Mouse (Mus musculus): ENCODE data around the gene Map3k4. TPM values are rescaled to one million over a fixed set of nuclear protein-coding genes. Genes with fewer than 3 reads are reported as not detected.

Map3k4 gene
- polyA plus RNA-seq, 1 experiment from 2014 or later = 49.1 TPM

GRCm38 (mm10) chr17:12327847-12328518, 9.4 kb upstream of the Map3k4 start:
- no peaks in the 10 kb centered on the region for H3K9me3 ChIP-seq
- H3K4me3 ChIP-seq = no peak overlapping the region
- peak; percentile 19 for DNase-seq (ENCODE audit: low spot score)
- H3K4me1 ChIP-seq = peaks cover 10% of the 10 kb centered on the region
- H3K27me3 ChIP-seq (replicated peaks; ENCODE audit: low read depth, poor library complexity, severe bottlenecking) = no peaks in the 10 kb centered on the region
- H3K27ac ChIP-seq (replicated peaks) = no peak overlapping the region
- H3K36me3 ChIP-seq (replicated peaks) = no peaks in the 10 kb centered on the region
- 53% methylated on average over 14 of the region's 14 CpGs for WGBS

DNA sequence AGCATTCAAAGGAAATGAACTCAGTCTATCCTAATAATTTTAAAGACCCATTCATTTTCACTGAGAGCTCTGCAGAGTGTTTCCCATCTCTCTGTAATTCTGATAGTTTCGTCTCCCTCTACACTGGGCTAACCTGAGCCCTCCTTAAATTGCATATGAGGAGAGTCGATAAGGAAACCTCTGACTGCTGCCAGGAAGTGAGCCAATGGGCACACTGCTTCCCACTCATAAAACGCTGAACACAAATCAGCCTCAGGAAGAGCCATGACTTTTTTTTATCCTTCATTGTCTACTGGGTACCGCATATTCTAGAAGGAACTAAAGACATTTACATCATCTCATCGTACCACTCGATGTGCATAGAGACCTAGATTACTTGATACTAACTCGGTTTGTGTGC, 1.2 kb upstream of the Map3k4 start:
- Histone ChIP-seq H3K36me3 (replicated peaks) (no peaks in the 10 kb centered on the region), H3K27me3 (replicated peaks; ENCODE audit: low read depth, poor library complexity, severe bottlenecking) (no peaks in the 10 kb centered on the region), H3K4me1 (peaks cover 28% of the 10 kb centered on the region), H3K9me3 (no peaks in the 10 kb centered on the region), H3K27ac (replicated peaks) (no peak overlapping the region), H3K4me3 (no peak overlapping the region)
- DNase-seq (ENCODE audit: low spot score) = no peak
- 88% methylated on average over 7 of the region's 7 CpGs for WGBS

DNA sequence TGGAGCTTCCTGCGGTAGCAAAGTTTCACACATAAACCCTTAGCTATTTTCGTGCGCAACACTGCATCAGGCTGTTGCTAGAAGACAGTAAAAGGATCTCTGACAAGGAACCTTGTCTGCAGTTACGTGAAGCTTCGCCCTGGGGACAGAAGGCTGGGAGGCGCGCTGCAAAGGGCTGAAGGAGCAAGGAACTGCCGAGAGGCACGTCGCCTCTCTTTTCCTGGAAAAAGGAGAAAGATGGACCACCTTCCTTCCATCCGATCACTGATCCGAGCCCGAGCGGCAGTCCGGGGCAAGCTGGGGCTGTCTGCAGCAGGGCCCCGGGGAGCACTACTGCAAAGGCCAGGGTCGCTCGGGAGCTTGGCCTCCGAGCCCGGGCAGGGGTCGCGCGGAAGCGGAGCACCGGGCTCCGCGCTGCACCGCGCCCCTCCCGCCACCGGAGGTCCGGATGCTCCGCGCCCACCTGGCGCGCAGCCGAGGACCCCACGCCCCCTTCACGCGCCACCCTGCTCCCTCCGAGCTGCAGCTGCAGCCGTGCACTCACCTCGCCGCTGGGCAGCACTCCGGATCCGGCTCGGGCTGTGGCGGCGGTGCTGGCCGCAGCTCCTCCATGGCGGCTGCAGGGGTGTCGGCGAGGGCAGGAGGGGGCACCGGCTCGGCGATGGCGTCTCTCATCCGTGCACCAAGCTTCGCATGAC, 493 bp downstream of the Map3k4 start:
- Histone ChIP-seq H3K9me3 (no peaks in the 10 kb centered on the region), H3K36me3 (replicated peaks) (no peaks in the 10 kb centered on the region), H3K27ac (replicated peaks) (peak overlapping the region; percentile 98), H3K27me3 (replicated peaks; ENCODE audit: low read depth, poor library complexity, severe bottlenecking) (no peaks in the 10 kb centered on the region), H3K4me1 (peaks cover 32% of the 10 kb centered on the region), H3K4me3 (peak overlapping the region; percentile 98)
- no peak for DNase-seq (ENCODE audit: low spot score)
- WGBS = under 1% methylated on average over 59 of the region's 59 CpGs

- Histone ChIP-seq H3K4me1 (peaks cover 32% of the 10 kb centered on the region), H3K36me3 (replicated peaks) (no peaks in the 10 kb centered on the region), H3K27ac (replicated peaks) (peak overlapping the region; percentile 98), H3K27me3 (replicated peaks; ENCODE audit: low read depth, poor library complexity, severe bottlenecking) (no peaks in the 10 kb centered on the region), H3K9me3 (no peaks in the 10 kb centered on the region), H3K4me3 (peak overlapping the region; percentile 98)
- no peak for DNase-seq (ENCODE audit: low spot score)
- 10% methylated on average over 7 of the region's 7 CpGs for WGBS
Measured at GRCm38 (mm10) chr17:12317607-12317953, 1.0 kb downstream of the Map3k4 start.

DNA sequence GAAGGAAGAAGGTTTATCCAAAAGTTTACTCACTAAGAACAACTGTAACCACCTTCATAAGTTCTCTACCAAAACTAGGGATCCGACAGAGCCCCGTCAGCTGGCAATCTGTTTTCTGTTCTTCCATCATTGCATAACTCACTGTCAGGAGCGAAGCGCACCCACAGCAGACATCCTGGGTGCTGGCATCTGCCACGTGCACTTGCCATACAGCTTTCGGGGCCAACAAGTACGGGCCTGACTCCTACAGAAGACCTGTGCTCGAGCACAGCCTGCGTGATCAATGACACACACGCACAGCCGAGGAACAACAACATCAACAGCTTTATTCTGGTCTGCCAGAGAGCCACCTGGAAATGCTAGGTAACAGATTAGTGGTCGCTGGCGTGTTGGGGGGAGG, 2.3 kb downstream of the Map3k4 start:
- no peak overlapping the region for H3K4me3 ChIP-seq

DNA sequence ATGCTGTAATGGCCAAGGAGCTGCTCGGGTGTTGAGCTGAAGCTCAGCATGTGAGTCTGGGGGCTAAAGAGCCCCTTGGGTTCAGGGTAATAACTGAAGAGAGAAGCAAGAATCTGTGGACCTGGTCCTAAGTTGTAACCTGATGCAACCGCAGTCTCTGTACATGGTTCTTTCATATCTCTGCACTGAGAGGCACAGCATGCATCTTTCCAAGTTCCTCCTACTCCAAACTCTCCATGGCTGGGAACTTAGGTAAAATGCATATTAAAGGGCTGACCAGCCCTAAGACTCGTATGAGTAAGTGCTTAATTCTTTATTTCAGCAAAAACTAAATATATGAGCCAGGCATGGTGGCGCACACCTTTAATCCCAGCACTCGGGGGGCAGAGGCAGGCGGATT, 6.3 kb downstream of the Map3k4 start:
- 92% methylated on average over 6 of the region's 6 CpGs for WGBS
- H3K9me3 ChIP-seq = no peaks in the 10 kb centered on the region
- peaks cover 42% of the 10 kb centered on the region for H3K4me1 ChIP-seq
- H3K27ac ChIP-seq (replicated peaks) = no peak overlapping the region
- H3K36me3 ChIP-seq (replicated peaks) = no peaks in the 10 kb centered on the region
- no peak overlapping the region for H3K4me3 ChIP-seq
- no peaks in the 10 kb centered on the region for H3K27me3 ChIP-seq (replicated peaks; ENCODE audit: low read depth, poor library complexity, severe bottlenecking)
- DNase-seq (ENCODE audit: low spot score) = no peak

More for the DNA sequence above, 2.3 kb downstream of the Map3k4 start:
- no peak for DNase-seq (ENCODE audit: low spot score)
- WGBS = 92% methylated on average over 13 of the region's 13 CpGs
- H3K36me3 ChIP-seq (replicated peaks) = no peaks in the 10 kb centered on the region
- no peaks in the 10 kb centered on the region for H3K27me3 ChIP-seq (replicated peaks; ENCODE audit: low read depth, poor library complexity, severe bottlenecking)
- H3K9me3 ChIP-seq = no peaks in the 10 kb centered on the region
- H3K4me1 ChIP-seq = peaks cover 32% of the 10 kb centered on the region
- H3K27ac ChIP-seq (replicated peaks) = no peak overlapping the region

- no peaks in the 10 kb centered on the region for H3K9me3 ChIP-seq
- no peaks in the 10 kb centered on the region for H3K27me3 ChIP-seq (replicated peaks; ENCODE audit: low read depth, poor library complexity, severe bottlenecking)
- 94% methylated on average over 9 of the region's 9 CpGs for WGBS
- H3K4me3 ChIP-seq = no peak overlapping the region
- H3K27ac ChIP-seq (replicated peaks) = no peak overlapping the region; the same call in 1 of the 2 replicates
- peaks cover 22% of the 10 kb centered on the region for H3K4me1 ChIP-seq
- DNase-seq (ENCODE audit: low spot score) = no peak
- no peaks in the 10 kb centered on the region for H3K36me3 ChIP-seq (replicated peaks)
Measured at GRCm38 (mm10) chr17:12309493-12309892, 9.1 kb downstream of the Map3k4 start.

DNA sequence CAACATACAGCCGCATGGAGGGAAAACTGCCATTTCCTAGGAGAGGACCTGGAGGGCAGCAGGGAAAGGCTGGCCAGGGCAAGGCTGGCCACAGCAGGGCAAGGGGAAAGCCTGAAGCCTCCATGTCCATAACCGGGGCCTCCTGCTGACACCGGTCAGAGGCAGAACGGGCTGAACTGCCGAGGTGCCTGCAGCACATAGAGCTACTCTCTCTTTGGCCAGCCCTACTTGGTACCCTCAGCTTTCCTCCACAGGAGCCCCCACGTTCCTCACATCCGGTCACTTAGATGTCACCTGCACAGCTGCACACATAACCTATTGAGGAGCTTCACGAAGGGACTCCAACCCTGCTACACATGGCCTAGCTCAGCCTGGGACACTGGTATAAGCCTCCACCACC, 9.5 kb downstream of the Map3k4 start:
- Histone ChIP-seq H3K27me3 (replicated peaks; ENCODE audit: low read depth, poor library complexity, severe bottlenecking) (no peaks in the 10 kb centered on the region), H3K9me3 (no peaks in the 10 kb centered on the region), H3K4me1 (peaks cover 22% of the 10 kb centered on the region), H3K4me3 (no peak overlapping the region), H3K36me3 (replicated peaks) (no peaks in the 10 kb centered on the region), H3K27ac (replicated peaks) (no peak overlapping the region; the same call in 1 of the 2 replicates)
- whole genome bisulfite sequencing = 85% methylated on average over 8 of the region's 8 CpGs
- DNase-seq (ENCODE audit: low spot score) = no peak

- H3K36me3 ChIP-seq (replicated peaks) = no peaks in the 10 kb centered on the region
- H3K4me3 ChIP-seq = no peak overlapping the region
- H3K27me3 ChIP-seq (replicated peaks; ENCODE audit: low read depth, poor library complexity, severe bottlenecking) = no peaks in the 10 kb centered on the region
- H3K27ac ChIP-seq (replicated peaks) = no peak overlapping the region
- no peak for DNase-seq (ENCODE audit: low spot score)
- peaks cover 28% of the 10 kb centered on the region for H3K4me1 ChIP-seq
- WGBS = 74% methylated on average over 20 of the region's 20 CpGs
- no peaks in the 10 kb centered on the region for H3K9me3 ChIP-seq
Measured at GRCm38 (mm10) chr17:12307251-12308135, 11.1 kb downstream of the Map3k4 start.

GRCm38 (mm10) chr17:12304658-12305057, 13.9 kb downstream of the Map3k4 start:
- 94% methylated on average over 6 of the region's 6 CpGs for WGBS
- Histone ChIP-seq H3K27me3 (replicated peaks; ENCODE audit: low read depth, poor library complexity, severe bottlenecking) (no peaks in the 10 kb centered on the region), H3K4me3 (no peak overlapping the region), H3K4me1 (peaks cover 41% of the 10 kb centered on the region), H3K36me3 (replicated peaks) (no peaks in the 10 kb centered on the region), H3K27ac (replicated peaks) (no peak overlapping the region), H3K9me3 (no peaks in the 10 kb centered on the region)
- no peak for DNase-seq (ENCODE audit: low spot score)

DNA sequence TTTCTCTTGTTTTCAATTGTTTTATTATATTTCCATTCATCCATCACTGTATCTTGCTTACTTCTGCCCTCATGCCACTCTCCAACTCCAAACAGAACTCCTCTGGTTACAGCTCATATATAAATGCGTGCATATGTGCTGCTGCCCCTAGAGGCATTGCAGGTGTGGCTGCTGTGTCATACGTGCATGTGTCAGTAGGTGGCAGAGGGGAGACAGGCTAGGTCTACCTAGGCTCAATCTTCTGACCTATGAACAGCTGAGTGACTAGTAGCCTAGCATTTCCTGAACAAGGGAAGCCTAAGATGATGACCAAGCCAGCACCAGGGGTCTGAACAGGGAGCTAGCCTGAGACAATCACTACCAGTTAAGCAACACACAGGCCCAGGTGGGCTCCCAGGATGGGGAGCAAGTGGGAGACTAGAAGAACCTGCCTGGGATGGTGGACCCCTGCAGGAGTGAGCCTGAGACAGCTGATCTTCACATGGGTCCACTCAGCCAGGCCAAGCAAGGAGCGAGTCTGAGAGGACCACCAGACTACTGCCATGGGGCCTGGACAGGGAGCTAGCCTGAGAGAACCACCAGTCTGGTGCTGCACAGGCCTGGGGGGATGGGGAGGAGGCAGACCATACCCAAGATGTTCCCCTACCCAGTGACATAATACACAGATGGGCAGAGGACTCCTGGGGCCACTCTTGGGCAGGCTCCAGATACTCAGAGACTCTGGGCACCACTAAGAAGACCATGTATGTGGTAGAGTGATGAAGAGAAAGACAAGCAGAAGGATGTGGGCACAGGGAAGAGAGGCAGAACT, 17.5 kb downstream of the Map3k4 start:
- no peaks in the 10 kb centered on the region for H3K9me3 ChIP-seq
- peaks cover 30% of the 10 kb centered on the region for H3K4me1 ChIP-seq
- H3K27ac ChIP-seq (replicated peaks) = no peak overlapping the region
- peak; percentile 42 for DNase-seq (ENCODE audit: low spot score)
- 57% methylated on average over 3 of the region's 3 CpGs for WGBS
- H3K27me3 ChIP-seq (replicated peaks; ENCODE audit: low read depth, poor library complexity, severe bottlenecking) = no peaks in the 10 kb centered on the region
- H3K36me3 ChIP-seq (replicated peaks) = no peaks in the 10 kb centered on the region
- no peak overlapping the region for H3K4me3 ChIP-seq

DNA sequence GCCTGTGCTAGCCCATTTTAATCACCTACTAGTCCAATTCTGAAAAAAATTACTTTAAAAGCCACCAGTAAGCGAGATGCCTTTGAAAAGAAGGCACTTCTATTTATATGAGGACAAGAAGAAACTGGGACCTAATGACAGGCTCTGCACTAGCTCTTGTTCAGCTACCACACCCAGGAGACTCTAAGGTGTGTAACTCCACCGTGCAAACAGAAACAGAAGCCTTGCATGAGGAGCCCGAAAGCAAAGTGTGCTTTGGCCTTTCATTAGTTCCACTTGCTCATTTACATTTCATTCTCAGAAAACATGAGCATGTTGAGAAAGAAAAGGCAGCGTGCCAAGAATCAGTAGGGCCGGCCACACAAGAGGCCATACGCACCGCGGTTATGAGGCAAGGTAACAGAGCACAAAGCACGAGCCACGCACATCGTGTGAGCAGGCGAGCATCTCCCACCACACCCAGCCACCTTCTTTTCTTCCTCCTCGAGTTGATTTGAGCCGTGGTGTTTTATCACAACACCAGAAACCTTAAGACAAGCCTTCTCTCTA, 18.4 kb downstream of the Map3k4 start:
- Histone ChIP-seq H3K27me3 (replicated peaks; ENCODE audit: low read depth, poor library complexity, severe bottlenecking) (no peaks in the 10 kb centered on the region), H3K4me3 (no peak overlapping the region), H3K9me3 (no peaks in the 10 kb centered on the region), H3K27ac (replicated peaks) (no peak overlapping the region), H3K36me3 (replicated peaks) (no peaks in the 10 kb centered on the region), H3K4me1 (peaks cover 30% of the 10 kb centered on the region)
- no peak for DNase-seq (ENCODE audit: low spot score)
- 90% methylated on average over 14 of the region's 14 CpGs for WGBS

Measured in embryonic facial prominence, embryonic 10.5 days (tissue).